Mouse (Mus musculus) stomach, postnatal 0 days (tissue): Measurements from ENCODE around the gene Prkcg.

Experiments
- CTCF ChIP-seq: IDR thresholded peaks from 2 replicates; pipeline ENCODE4 v1.5.1; 2016; ENCODE audit warnings: antibody characterized with exemption, low read depth, mild to moderate bottlenecking, moderate library complexity
- EP300 ChIP-seq: optimal IDR thresholded peaks from 2 replicates; pipeline ENCODE3; 2016; ENCODE audit warnings: antibody characterized with exemption

DNA sequence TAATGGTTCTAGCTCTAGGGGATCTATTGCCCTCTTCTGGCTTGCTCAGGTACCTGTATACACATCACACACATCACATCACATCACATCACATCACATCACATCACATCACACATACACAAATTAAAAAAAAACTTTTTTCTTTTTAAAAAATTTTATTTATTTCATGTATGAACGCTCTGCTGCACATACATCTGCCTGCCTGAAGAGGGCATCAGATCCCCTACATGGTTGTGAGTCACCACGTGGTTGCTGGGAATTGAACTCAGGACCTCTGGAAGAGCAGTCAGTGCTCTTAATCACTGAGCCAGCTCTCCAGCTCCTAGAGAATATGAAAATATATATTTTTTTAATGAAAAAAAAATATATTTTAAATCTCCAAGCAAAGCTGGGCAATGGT, 49.8 kb upstream of the Prkcg start:
- TF ChIP-seq EP300 (no peak), CTCF (peak; percentile 27)
